Mouse (Mus musculus) liver, postnatal 0 days (tissue): ENCODE results near the gene Tpst1.
A peak's percentile ranks its signal among the peaks of the same experiment; 100 is the strongest.
"Not testable (repeated sequence)": the region's sequence is repeated elsewhere in the genome, so short reads cannot be mapped to it uniquely, and the experiment has no call there.

ENCODE experiments used
- CTCF ChIP-seq: sonication (generic); IDR thresholded peaks from 2 replicates; pipeline ENCODE4 v1.5.1; 2016; ENCODE audit warnings: antibody characterized with exemption, low read depth
- EP300 ChIP-seq: IDR thresholded peaks from 2 replicates; pipeline ENCODE4 v1.6.1; 2016; ENCODE audit warnings: antibody characterized with exemption, low read depth, mild to moderate bottlenecking

DNA sequence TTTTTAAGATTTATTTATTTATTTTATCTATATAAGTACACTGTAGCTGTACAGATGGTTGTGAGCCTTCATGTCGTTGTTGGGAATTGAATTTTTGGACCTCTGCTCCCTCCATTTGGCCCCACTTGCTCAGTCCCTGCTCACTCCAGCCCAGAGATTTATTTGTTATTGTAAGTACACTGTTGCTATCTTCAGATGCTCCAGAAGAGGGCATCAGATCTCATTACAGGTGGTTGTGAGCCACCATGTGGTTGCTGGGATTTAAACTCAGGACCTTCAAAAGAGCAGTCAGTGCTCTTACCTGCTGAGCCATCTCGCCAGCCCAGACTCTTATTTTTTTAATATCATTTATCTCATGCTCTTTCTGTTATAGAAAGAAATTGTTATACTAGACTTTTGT, 36.8 kb upstream of the Tpst1 start:
- peak; percentile 55 for TF ChIP-seq CTCF
- not testable (repeated sequence) for TF ChIP-seq EP300
